Mouse (Mus musculus) liver, embryonic 14.5 days (tissue): ENCODE results near the gene Crcp. TPM values are rescaled to one million over a fixed set of nuclear protein-coding genes. Genes with fewer than 3 reads are reported as not detected.

Experiments used
- ATAC-seq: fragments of 200-750 bp; cut with Nextera tagmentation; 2 replicates; pipeline ENCODE4 v1.8.0; 2017; ENCODE audit warnings: moderate number of reproducible peaks, mild to moderate bottlenecking, moderate library complexity; ENCODE audit not compliant: insufficient read depth
- DNase-seq, 3 experiments: peaks; one replicate each; pipeline ENCODE4 v3.0.0-alpha.2; 2012 to 2013; ENCODE audit warnings: low read depth in 3 of 3, low spot score in 3 of 3
- H3K27ac ChIP-seq: fragments of 300-500 bp; sonication (generic); 2 replicates; pipeline ENCODE4 v1.5.1; 2014; ENCODE audit warnings: moderate library complexity, mild to moderate bottlenecking, control low read depth, inconsistent platforms
- H3K27me3 ChIP-seq: fragments of 300-500 bp; sonication (generic); 2 replicates; pipeline ENCODE4 v1.6.1; 2014; ENCODE audit warnings: mild to moderate bottlenecking, low read length, moderate library complexity; ENCODE audit not compliant: control insufficient read depth, insufficient read depth
- H3K36me3 ChIP-seq: fragments of 300-500 bp; sonication (generic); replicated peaks from 2 replicates; pipeline ENCODE4 v1.6.1; 2014; ENCODE audit warnings: low read depth; ENCODE audit not compliant: control insufficient read depth, insufficient read depth
- H3K4me1 ChIP-seq, 2 experiments: fragments of 200-500 bp in 1 of 2; fragments of 300-500 bp in 1 of 2; sonication (generic) in 1 of 2; replicated peaks; 2 replicates each; pipeline ENCODE4 v1.6.1; 2012 to 2014; ENCODE audit warnings: antibody characterized with exemption in 1 of 2, inconsistent platforms in 1 of 2, low read length in 1 of 2; ENCODE audit not compliant: control insufficient read depth in 2 of 2, insufficient read depth in 2 of 2
- H3K4me2 ChIP-seq: fragments of 300-500 bp; sonication (generic); 2 replicates; pipeline ENCODE4 v1.6.1; 2014; ENCODE audit warnings: low read depth, mild to moderate bottlenecking, control low read depth, moderate library complexity
- H3K4me3 ChIP-seq, 2 experiments: fragments of 200-500 bp in 1 of 2; fragments of 300-500 bp in 1 of 2; sonication (generic) in 1 of 2; 2 replicates each; pipeline ENCODE4 v1.5.1; 2012 to 2014; ENCODE audit warnings: low read depth in 2 of 2, low read length in 2 of 2, mild to moderate bottlenecking in 2 of 2, control low read depth in 1 of 2, inconsistent platforms in 1 of 2, moderate library complexity in 1 of 2; ENCODE audit not compliant: insufficient read depth in 1 of 2
- H3K9ac ChIP-seq: fragments of 300-500 bp; sonication (generic); replicated peaks from 2 replicates; pipeline ENCODE4 v1.6.1; 2014; ENCODE audit warnings: mild to moderate bottlenecking, control low read depth, moderate library complexity
- H3K9me3 ChIP-seq: fragments of 300-500 bp; sonication (generic); 2 replicates; pipeline ENCODE4 v1.6.1; 2016; ENCODE audit warnings: low read length, mixed read lengths; ENCODE audit not compliant: control insufficient read depth
- CTCF ChIP-seq: IDR thresholded peaks from 2 replicates; pipeline ENCODE4 v1.5.1; 2016; ENCODE audit warnings: antibody characterized with exemption, low read depth, control low read depth
- EP300 ChIP-seq: IDR thresholded peaks from 2 replicates; pipeline ENCODE4 v1.6.1; 2016; ENCODE audit warnings: antibody characterized with exemption, low read depth
- WGBS: fragments of 180-500 bp; shearing (Covaris S2); extraction: QIAGEN DNeasy Blood & Tissue Kit; methylation state at CpG from one replicate; pipeline ENCODE4 v1.1.7; 2014; ENCODE audit not compliant: insufficient replicate concordance; 5-methylcytosine and 5-hydroxymethylcytosine counted together
- polyA plus RNA-seq, 2 experiments: library from polyadenylated mRNA; depleted of rRNA in 1 of 2; stranded (reverse) in 1 of 2; unstranded in 1 of 2; fragments of >200 nt; fragmentation: Nextera tagmentation in 1 of 2; extraction: Ambion mirVana in 1 of 2; gene quantifications; 2 replicates each; pipeline versions ENCODE4 v1.2.1 to v1.2.3; 2012 to 2014

Gene Crcp
- polyA plus RNA-seq, 2 experiments = 14.7 to 15.8 TPM

- ATAC-seq = no peak
Observed at GRCm38 (mm10) chr5:130041262-130041661, 12.2 kb downstream of the Crcp start.

GRCm38 (mm10) chr5:130043741-130044140, 14.7 kb downstream of the Crcp start:
- Histone ChIP-seq H3K9me3 (no peaks in the 10 kb centered on the region), H3K9ac (no peak overlapping the region; the same call in 1 of the 2 replicates), H3K27ac (no peak overlapping the region), H3K36me3 (peaks cover 45% of the 10 kb centered on the region), H3K4me2 (no peak overlapping the region), H3K4me1 (no peaks in the 10 kb centered on the region; a peak in 1 of 4 replicates), H3K4me3 (no peak overlapping the region), H3K27me3 (no peaks in the 10 kb centered on the region)
- ATAC-seq = no peak
- no peak for TF ChIP-seq CTCF
- no peak for TF ChIP-seq EP300
- 88% methylated on average over 3 of the region's 3 CpGs for WGBS
- no peak for DNase-seq

More at GRCm38 (mm10) chr5:130041262-130041661, 12.2 kb downstream of the Crcp start:
- no peak overlapping the region for H3K9ac ChIP-seq
- no peak overlapping the region for H3K4me2 ChIP-seq
- H3K27ac ChIP-seq = no peak overlapping the region
- no peak overlapping the region for H3K4me3 ChIP-seq
- 67% methylated on average over 4 of the region's 4 CpGs for WGBS
- no peaks in the 10 kb centered on the region for H3K27me3 ChIP-seq
- peaks cover 37% of the 10 kb centered on the region for H3K36me3 ChIP-seq
- H3K9me3 ChIP-seq = no peaks in the 10 kb centered on the region
- H3K4me1 ChIP-seq = no peaks in the 10 kb centered on the region; a peak in 1 of 4 replicates
- DNase-seq = no peak
- no peak for TF ChIP-seq CTCF

GRCm38 (mm10) chr5:130044201-130044695, 15.2 kb downstream of the Crcp start:
- H3K9me3 ChIP-seq = no peaks in the 10 kb centered on the region
- H3K9ac ChIP-seq = no peak overlapping the region
- no peaks in the 10 kb centered on the region; a peak in 1 of 4 replicates for H3K4me1 ChIP-seq
- no peak overlapping the region for H3K27ac ChIP-seq
- H3K4me2 ChIP-seq = no peak overlapping the region
- H3K4me3 ChIP-seq = no peak overlapping the region
- TF ChIP-seq EP300 (no peak), CTCF (peak; percentile 67)
- WGBS = 71% methylated on average over 7 of the region's 7 CpGs
- H3K27me3 ChIP-seq = no peaks in the 10 kb centered on the region
- DNase-seq = no peak
- H3K36me3 ChIP-seq = peaks cover 49% of the 10 kb centered on the region
- peak; percentile 54; the same call in 1 of the 2 replicates for ATAC-seq

GRCm38 (mm10) chr5:130046100-130046499, 17.0 kb downstream of the Crcp start:
- H3K4me3 ChIP-seq = no peak overlapping the region

GRCm38 (mm10) chr5:130046589-130046988, 17.5 kb downstream of the Crcp start:
- 84% methylated on average over 10 of the region's 10 CpGs for WGBS

More at GRCm38 (mm10) chr5:130046100-130046499, 17.0 kb downstream of the Crcp start:
- no peaks in the 10 kb centered on the region for H3K27me3 ChIP-seq
- H3K27ac ChIP-seq = no peak overlapping the region
- TF ChIP-seq CTCF (no peak), EP300 (no peak)
- no peaks in the 10 kb centered on the region for H3K9me3 ChIP-seq
- DNase-seq (no peak), ATAC-seq (no peak)
- H3K9ac ChIP-seq = no peak overlapping the region
- WGBS = 84% methylated on average over 7 of the region's 7 CpGs
- H3K36me3 ChIP-seq = peaks cover 48% of the 10 kb centered on the region
- H3K4me2 ChIP-seq = no peak overlapping the region
- no peaks in the 10 kb centered on the region; a peak in 1 of 4 replicates for H3K4me1 ChIP-seq

More at GRCm38 (mm10) chr5:130046589-130046988, 17.5 kb downstream of the Crcp start:
- no peaks in the 10 kb centered on the region; a peak in 1 of 4 replicates for H3K4me1 ChIP-seq
- no peak overlapping the region for H3K4me3 ChIP-seq
- no peak for TF ChIP-seq CTCF
- no peak for TF ChIP-seq EP300
- no peak for ATAC-seq
- DNase-seq = no peak
- peaks cover 46% of the 10 kb centered on the region for H3K36me3 ChIP-seq
- no peaks in the 10 kb centered on the region for H3K9me3 ChIP-seq
- no peak overlapping the region for H3K27ac ChIP-seq
- no peaks in the 10 kb centered on the region for H3K27me3 ChIP-seq
- H3K4me2 ChIP-seq = no peak overlapping the region
- no peak overlapping the region for H3K9ac ChIP-seq
